Mouse (Mus musculus) kidney, adult 8-10 months (tissue): ENCODE results near the gene Tcap.

Experiments used
- DNase-seq, 2 experiments: peaks; one replicate each; pipeline ENCODE4 v3.0.0; 2022

Gene Tcap

GRCm38 (mm10) chr11:98383261-98384030 lies at the start of gene Tcap:
Gene Tcap, plus strand, starts transcription at chr11:98383811.
- DNase-seq = no peak

- no peak for DNase-seq
Measured at GRCm38 (mm10) chr11:98333981-98334741, 49.5 kb upstream of the Tcap start.

GRCm38 (mm10) chr11:98335250-98335649 lies 48.4 kb upstream of the Tcap start:
- no peak for DNase-seq

GRCm38 (mm10) chr11:98336245-98337107 lies 47.1 kb upstream of the Tcap start:
- DNase-seq = peak in 1 of 2 experiments; percentile 44

- peak; percentile 43 to 44 for DNase-seq
Measured at GRCm38 (mm10) chr11:98338507-98338961, 45.1 kb upstream of the Tcap start.

GRCm38 (mm10) chr11:98339071-98339501 lies 44.5 kb upstream of the Tcap start:
- no peak for DNase-seq

- no peak for DNase-seq
Measured at GRCm38 (mm10) chr11:98339679-98340287, 43.8 kb upstream of the Tcap start.

- no peak for DNase-seq
Measured at GRCm38 (mm10) chr11:98340597-98340996, 43.0 kb upstream of the Tcap start.

- no peak for DNase-seq
Measured at GRCm38 (mm10) chr11:98341174-98341573, 42.4 kb upstream of the Tcap start.

GRCm38 (mm10) chr11:98342000-98342945 lies 41.3 kb upstream of the Tcap start:
- peak; percentile 89 to 99 for DNase-seq

GRCm38 (mm10) chr11:98345253-98345652 lies 38.4 kb upstream of the Tcap start:
- peak; percentile 78 to 89 for DNase-seq

- peak in 1 of 2 experiments; percentile 31 for DNase-seq
Measured at GRCm38 (mm10) chr11:98346168-98346567, 37.4 kb upstream of the Tcap start.

GRCm38 (mm10) chr11:98347385-98348082 lies 36.1 kb upstream of the Tcap start:
- peak; percentile 39 to 65 for DNase-seq

GRCm38 (mm10) chr11:98348083-98348961 lies 35.3 kb upstream of the Tcap start, which contains the start of gene Ppp1r1b:
Gene Ppp1r1b, plus strand, starts transcription at chr11:98348404.
- DNase-seq = peak; percentile 48 to 61

GRCm38 (mm10) chr11:98349308-98349707 lies 34.3 kb upstream of the Tcap start:
- DNase-seq = no peak

GRCm38 (mm10) chr11:98352272-98352990 lies 31.2 kb upstream of the Tcap start:
- DNase-seq = no peak

GRCm38 (mm10) chr11:98353651-98354211 lies 29.9 kb upstream of the Tcap start:
- peak; percentile 62 to 76 for DNase-seq

GRCm38 (mm10) chr11:98354445-98354844 lies 29.2 kb upstream of the Tcap start:
- no peak for DNase-seq
